Mouse (Mus musculus): ENCODE data around the gene Zfp668.
"Not testable (repeated sequence)": the region's sequence is repeated elsewhere in the genome, so short reads cannot be mapped to it uniquely, and the experiment has no call there.

The Zfp668 gene

DNA sequence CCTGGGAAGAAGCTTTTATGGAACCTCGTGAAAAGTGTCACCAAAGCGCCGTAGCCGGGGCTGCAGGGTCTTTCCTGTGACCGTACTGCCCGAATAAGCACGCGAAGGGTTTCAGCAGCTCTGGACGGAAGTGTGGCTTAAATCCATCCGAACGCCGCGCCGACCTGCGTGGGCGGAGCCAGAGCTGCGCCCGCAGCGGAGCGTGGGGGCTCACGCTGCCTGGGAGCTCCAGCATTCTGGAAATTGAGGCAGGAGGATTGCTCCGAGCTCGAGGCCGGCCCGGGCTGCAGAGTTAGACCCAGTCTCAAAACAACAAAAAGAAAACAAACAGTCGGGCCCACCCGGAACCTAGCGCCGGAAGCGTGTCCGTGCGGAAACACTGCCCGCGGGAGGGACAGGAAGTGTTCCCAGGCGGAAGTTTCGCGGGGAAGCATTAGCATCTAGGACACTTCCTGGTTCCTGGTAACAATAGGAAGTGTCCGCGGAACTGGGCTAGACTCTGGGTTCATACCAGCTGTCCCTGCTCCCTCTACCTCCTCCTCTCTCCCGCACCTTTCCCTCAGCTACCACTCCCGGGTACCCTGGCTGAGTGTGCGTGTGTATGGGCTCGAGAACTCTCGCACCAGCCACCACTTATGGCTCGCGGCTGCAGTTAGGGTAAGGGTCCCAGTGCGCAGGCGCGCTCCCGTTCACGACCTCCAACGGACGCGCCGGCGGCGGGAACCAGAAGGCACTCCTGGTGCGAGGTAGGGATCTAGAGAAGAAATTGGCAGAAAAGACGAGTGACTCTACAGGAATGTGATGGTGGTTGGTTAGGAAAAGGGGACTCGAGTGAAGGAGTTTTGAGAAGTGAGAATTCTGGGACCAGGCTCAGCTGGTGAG lies at the start of gene Zfp668:
Gene Zfp668, minus strand, starts transcription at position 362 of the 882 bp plus-strand sequence.
- DNase-seq (ENCODE audit: low read depth, low spot score): peak; percentile 94

DNA sequence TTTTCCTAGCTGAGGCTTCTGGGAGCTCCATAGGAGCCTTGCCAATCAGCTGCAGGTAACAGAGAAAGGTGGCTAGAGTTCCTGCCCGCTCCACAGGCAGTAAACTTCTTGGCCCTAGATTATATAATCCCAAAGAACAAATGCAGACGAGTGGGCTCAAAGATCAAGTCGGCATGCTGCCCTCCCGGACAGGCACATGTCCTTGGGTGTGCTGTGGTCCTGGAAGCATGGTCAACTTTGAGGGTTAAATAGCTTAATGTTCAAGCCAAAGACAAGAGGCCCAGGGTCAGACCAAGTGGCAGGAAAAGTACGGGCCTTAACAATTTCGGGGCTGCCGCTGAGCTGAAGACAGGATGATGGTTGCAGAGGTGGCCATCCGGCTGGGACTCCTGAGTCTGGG lies 49.4 kb upstream of the Zfp668 start:
- no peak for DNase-seq (ENCODE audit: low read depth, low spot score)

DNA sequence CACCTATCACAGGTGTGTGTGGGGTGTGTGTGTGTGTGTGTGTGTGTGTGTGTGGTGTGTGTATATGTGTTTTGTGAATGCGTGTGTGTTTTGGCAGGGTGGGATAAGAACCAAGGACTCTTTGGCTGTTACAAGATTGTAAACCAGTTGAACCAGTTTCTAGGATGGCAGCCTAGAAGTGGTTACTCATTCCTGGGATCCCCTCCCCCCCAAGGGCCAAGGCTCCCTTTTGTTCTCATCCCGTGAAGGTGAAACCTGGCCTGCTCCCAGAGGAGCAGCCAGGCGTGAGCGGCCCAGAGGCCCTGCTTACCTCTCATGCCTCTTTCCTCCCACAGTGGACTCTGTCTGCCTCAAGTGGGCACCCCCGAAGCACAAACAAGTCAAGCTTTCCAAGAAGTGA lies 48.6 kb upstream of the Zfp668 start:
- no peak for DNase-seq (ENCODE audit: low read depth, low spot score)

DNA sequence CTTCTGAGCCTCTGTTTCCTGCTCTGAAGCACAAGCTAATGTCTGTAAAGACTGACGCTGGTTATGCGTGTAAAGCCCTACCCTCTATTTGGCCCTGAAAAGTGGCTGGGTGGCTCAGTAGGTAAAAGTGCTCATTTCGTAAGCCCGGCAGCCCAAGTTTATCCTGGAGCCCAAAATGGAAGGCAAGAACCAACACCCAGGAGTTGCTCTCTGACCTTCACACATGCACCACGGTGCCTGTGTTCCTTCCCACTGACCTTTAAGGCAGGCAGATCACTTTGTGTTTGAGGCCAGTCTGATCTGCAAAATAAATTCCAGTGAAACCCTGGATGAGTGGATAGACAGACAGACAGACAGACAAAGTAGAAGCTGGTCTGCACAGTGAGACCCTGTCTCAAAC lies 47.1 kb upstream of the Zfp668 start:
- DNase-seq (ENCODE audit: low read depth, low spot score): no peak

DNA sequence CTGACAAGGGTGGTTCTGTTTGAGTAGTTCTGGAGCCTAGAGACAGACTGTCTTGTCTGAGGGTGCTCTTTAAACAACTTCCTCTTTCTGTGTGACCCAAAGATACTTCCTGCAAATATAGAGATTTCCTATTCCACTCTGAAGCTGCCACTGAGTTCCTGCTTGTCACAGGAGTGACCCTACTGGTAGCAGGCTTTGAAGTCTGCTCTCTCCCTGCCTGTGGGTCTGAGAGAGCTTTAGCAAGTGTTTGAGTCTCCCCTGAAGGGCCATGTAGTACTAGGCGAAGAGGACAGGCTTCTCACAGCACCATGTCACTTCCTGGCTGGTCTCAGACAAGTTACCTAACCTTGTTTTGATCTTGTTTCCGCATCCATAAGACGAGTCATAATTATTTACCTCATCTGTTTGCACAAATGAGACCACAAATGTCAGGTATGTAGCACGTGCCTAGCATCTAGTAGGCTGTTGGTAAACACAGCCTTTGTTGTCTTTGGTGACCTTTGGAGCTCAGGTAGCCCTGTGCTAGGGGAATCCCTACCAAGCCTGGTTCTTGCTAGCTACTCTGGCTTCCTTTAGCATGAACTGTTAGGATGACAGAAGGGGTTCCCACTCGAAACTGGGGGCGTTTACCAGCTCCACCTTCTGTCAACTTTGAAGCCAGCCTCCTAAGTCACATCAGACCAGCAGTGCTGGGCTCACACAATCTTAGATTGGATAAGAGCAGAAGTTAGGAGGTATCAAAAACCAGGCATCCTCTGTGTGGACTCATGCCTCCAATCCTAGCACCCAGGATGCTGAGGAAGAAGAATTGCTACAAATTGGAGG lies 46.0 kb upstream of the Zfp668 start:
- DNase-seq (ENCODE audit: low read depth, low spot score): peak; percentile 49

DNA sequence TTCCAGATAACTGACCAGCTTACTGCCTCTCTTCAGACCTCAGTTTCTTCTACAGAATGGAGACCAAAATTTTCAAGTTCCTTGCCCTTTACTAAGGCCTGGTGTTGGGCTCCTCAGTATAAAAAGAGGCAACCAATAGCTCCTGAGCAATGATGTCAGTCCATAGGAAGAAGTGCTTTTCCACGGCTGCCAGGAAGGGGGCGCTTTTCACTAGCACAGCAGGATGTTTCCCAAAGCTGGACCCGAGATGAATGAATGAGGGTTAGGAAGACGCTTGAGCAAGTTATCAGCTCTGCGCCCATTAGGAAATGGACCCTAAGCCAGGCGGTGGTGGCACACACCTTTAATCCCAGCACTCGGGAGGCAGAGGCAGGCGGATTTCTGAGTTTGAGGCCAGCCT lies 44.9 kb upstream of the Zfp668 start:
- DNase-seq (ENCODE audit: low read depth, low spot score): no peak

DNA sequence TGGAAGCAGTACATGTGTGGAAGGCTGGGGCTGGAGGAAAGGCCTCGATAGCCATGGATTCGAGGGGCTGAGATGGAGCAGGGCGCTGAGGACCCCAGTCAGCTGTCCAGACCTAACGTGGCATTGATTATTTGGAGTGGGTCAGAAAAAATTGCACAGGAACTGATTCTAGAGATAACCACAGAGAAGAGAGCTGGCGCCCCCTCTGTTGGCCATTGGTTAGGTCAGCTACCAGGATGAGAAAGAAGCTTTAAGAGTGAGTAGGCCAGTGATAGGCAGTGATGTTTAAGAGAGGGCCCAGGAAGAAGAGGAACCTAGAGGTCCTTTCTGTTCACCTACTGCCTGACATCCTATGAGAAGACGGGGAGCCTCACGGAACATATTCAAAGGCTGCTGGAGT lies 42.7 kb upstream of the Zfp668 start:
- no peak for DNase-seq (ENCODE audit: low read depth, low spot score)

DNA sequence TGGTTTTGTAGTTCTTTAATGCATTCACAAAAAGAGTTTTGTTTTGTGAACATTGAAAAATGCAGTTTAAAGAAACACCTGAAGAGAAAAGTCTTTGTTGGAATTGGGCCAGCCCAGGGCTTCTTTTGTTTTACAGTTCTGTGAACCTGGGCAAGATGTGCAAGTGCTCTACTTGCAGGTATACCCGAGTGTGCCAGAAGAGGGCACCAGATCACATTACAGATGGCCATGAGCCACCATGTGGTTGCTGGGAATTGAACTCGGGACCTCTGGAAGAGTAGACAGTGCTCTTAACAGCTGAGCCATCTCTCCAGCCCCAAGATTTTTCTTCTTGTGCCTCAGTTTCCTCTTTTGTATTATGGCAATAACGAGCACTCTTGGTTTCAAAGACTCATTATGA lies 41.6 kb upstream of the Zfp668 start:
- no peak for DNase-seq (ENCODE audit: low read depth, low spot score)

DNA sequence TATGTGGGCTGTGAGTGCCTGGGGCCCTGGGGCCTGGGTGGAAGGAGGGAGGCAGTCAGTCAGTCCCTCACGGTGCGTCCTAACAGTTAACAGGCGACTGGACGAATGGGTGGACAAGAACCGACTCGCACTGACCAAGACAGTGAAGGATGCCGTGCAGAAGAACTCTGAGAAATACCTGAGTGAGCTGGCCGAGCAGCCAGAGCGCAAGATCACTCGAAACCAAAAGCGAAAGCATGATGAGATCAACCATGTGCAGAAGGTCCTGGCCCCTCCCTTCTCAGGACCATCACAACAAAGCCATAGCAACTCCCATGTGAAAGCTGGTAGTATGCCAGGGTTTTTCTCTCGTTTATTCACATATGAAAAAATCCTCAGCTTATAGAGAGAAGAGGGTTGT lies 38.7 kb upstream of the Zfp668 start:
- no peak for DNase-seq (ENCODE audit: low read depth, low spot score)

DNA sequence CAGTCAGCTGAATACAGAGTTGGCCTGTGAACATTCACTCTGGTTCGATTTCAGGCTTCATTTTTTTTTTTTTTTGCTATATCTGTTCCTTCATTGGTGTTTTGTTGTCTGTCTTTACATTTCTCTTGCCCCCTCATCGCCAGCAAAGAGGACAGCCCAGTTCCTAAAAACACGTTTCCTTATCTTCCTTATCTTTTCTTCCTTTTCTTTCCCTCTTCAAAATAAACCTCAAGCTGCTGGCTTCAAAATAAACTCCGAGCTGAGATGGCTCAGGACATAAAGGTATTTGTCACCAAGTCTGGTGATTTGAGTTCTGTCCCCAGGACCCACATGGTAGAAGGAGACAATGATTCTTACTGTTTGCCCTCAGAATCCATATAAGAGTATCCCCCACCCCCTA lies 36.3 kb upstream of the Zfp668 start:
- no peak for DNase-seq (ENCODE audit: low read depth, low spot score)

DNA sequence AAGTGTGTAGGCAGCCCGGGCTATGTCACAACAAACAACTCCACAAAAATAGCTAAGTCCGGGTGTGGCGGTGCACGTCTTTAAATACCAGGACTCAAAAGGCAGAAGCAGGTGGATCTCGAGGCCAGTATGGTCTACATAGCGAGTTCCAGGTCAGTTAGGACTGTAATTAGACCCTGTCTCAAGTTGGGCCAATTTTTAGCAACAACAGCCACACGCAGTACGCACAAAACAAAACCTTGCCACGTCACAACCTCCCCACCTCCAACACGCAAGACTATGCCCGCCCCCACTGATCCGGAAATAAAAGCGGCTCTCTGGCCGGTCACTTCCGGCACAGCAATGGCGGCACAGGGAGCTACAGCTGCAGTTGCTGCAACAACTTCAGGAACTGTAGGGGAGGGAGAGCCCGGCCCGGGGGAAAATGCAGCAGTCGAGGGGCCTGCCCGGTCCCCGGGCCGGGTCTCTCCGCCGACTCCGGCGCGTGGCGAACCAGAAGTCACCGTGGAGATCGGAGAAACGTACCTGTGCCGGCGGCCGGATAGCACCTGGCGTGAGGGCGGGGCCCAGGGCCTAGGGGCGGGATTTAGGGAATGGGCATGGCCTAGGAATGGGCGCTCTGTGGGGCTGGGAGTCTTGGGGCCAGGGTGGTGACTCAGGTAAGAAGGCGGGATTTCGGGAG lies 35.7 kb upstream of the Zfp668 start, which contains the start of gene Kat8:
Gene Kat8, plus strand, starts transcription at position 327 of the 682 bp plus-strand sequence.
- DNase-seq (ENCODE audit: low read depth, low spot score): peak; percentile 93

DNA sequence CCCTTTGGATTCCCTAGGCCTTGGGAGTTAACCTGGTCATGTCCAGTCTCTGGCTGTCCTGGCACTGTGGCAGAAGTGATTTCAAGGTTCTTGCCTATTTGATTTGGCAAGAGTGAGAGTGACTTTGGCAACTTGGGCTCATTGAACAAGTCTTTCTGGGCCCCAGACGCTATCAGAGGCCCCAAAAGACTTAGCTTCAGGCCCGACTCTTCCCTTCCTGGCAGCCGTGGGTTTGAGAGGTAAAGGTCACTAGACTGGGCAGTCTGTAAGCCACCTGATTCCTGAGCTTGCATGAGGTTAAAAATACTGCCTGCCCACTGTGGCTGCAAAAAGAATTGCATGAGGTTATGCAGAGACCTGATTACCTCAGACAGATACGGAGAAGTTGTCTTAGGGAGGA lies 32.0 kb upstream of the Zfp668 start:
- DNase-seq (ENCODE audit: low read depth, low spot score): no peak

DNA sequence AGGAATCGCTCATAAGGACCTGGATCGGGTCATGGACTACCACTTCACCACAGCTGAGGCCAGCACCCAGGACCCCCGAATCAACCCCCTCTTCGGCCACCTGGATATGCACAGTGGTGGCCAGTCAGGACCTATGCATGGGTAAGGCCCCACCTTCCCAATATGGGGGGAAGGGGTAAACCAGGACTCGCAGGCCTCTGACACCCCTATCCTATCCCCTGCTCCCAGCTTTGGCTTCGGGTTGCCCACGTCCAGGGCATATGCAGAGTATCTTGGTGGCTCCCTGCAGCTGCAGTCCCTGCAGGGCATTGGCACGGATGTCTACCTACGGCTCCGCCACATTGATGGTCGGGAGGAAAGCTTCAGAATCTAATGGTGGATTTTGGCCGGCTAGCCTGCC lies 31.3 kb upstream of the Zfp668 start:
- DNase-seq (ENCODE audit: low read depth, low spot score): no peak

DNA sequence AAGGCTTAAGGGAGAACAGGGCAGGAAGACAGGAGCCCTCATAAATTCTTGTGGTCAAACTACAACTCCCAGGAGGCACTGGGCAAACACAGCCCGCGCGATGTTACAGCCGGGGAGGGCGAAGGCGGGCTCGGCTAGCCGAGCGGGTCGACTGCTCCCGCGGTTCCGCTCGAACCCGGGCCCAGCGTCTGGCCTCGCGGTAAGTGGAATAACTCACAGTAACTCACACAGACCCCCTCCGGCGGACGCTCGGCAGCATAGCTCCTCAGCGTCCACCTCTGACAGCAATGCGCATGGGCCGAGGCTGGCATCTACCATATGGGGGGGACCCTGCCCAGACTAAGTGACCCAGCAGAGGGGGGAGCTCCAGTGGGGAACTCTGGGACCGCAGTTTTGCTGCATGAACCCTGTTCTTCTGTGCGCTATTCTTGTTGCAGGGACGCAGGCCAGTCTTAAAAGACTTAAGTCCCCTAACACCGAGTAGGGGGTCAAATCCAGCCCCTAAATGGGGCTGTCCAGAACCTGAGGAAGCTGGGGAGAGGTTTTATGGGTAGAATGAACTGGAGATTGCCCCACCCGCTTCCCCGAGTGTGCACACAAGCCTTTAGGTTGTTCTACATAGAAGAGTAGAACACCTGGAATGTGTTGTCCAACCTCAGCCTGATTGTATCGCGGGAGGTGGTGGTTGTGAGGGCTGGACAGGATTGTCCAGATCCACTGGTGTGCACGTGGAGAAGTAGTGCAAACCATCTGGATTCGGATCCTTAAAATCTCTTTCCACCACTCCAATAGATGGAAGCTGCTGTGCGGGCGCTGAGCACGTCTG lies 27.6 kb upstream of the Zfp668 start, which contains the start of gene Bckdk:
Gene Bckdk, plus strand, starts transcription at position 112 of the 826 bp plus-strand sequence.
- peak; percentile 76 for DNase-seq (ENCODE audit: low read depth, low spot score)

DNA sequence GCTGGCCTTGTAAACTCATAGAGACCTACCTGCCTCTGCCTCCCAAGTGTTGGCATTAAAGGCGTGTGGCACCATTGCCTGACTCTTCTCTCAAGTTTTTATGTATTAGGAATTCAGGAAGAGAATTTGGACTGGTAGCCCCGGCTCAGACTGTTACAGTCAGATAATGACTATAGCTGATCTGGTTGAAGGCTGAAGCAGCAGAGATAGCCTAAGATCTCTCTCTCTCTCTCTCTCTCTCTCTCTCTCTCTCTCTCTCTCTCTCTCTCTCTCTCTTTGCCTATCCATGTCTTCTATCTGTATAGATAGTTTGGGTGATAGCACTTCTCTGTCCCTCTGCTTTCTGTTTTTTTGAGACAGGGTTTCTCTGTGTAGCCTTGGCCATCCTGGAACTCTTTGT lies 25.1 kb upstream of the Zfp668 start:
- no peak for DNase-seq (ENCODE audit: low read depth, low spot score)

DNA sequence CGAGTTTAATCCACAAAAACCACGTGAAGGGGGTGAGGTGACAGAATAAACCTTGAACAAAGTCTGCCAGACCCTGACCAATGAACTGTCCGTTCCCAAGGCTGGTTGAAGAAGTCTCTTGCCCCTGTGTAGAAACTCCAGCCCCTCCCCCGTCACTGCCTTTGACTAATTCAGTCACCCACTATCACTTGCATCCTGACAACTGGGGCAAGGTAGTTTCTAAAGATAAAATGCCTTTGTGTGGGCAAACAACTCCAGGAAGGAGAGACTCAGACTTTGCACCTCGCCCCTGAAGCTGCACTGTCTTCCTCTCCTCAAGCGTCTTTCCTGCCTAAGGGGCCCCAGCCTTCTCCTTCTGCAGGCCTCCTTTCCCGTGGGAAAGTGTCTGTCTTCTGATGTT lies 23.4 kb upstream of the Zfp668 start:
- DNase-seq (ENCODE audit: low read depth, low spot score): no peak

DNA sequence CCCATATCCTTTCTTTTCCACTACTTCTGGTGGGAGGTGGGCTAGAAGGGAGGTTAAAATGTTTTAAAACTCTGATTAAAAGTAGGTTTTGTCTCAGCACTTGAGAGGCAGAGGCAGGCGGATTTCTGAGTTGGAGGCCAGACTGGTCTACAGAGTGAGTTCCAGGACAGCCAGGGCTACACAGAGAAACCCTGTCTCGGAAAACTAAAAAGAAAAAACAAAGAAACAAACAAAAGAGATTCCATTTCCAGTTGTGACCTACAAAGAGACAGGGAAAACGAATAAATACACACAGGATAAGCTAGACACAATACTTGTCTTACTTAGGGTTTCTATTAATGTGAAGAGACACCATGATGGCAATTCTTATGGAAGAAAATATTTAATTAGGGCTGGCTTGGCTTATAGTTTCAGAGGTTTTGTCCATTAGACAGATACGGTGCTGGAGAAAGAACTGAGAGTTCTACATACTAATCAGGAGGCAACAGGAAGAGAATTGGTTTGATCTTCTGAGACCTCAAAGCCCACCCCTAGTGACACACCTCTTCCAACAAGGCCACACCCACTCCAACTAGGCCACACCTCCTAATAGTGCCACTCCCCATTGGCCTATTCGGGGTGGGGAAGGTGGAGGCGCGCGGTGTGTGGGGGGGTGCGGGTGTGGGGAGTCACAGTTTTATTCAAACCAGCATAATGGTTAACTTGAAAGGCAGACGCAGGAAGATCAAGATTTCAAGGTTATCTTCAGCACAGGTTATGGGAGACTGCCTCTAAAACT lies 21.7 kb upstream of the Zfp668 start:
- no peak for DNase-seq (ENCODE audit: low read depth, low spot score)

DNA sequence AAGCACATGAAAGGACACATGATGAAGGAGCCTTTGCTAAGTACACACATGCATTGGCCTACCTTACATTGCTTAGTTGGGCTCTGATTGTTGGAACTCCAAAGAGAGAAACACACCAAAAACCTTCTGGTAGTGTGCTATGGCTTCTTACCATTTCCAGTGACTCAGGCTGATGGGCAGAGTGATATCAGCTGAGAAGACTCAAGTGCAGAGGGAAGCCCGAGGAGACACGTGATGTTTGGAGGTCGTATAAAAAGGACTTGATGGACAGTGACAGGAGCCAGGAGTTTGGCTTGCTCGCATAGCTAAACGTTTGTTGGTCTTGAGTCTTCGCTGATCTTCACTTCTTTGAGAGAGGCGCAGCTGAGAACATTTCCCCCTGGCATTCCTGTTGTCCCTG lies 20.9 kb upstream of the Zfp668 start:
- DNase-seq (ENCODE audit: low read depth, low spot score): no peak

DNA sequence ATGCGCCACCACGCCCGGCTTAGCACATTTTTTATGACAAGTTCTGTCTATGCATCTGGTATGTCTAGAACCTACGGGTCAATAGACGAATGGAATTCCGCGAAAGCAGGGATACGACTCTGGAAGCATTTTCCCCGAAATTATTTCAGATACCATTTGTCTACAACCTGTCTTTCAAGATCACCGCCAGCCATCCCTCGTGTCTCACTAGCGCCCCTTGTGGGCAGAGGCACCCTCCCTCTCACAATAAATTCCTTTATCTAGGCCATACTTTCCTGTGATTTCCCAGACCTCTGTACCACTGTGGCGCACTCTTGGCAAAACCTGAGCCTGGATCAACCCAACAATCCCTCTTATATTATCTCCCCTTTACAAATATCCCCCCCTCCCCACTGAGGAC lies 19.8 kb upstream of the Zfp668 start:
- no peak for DNase-seq (ENCODE audit: low read depth, low spot score)

DNA sequence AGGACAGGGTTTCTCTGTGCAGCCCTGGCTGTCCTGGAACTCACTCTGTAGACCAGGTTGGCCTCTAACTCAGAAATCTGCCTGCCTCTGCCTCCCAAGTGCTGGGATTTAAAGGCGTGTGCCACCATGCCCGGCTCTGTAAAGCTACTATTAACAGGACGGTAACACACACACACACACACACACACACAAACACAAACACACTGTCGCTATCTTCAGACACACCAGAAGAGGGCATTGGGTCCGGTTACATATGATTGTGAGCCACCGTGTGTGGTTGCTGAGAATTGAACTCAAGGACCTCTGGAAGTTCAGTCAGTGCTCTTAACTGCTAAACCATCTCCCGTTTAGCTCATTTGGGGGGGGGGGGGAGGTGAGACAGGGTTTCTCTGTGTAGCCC lies 19.3 kb upstream of the Zfp668 start:
- DNase-seq (ENCODE audit: low read depth, low spot score): not testable (repeated sequence)
